Mouse (Mus musculus): ENCODE measurements around the gene Cobl.

- TF ChIP-seq ZC3H11A (IDR thresholded peaks at IDR 0.05; ENCODE audit: borderline replicate concordance, low read depth, low read length) (no peak), CHD2 (IDR thresholded peaks at IDR 0.05; ENCODE audit: low read depth, low read length) (no peak), ZNF384 (IDR thresholded peaks at IDR 0.05; ENCODE audit: low read depth, low read length) (no peak)
Observed at GRCm38 (mm10) chr11:12435905-12436304, 28.9 kb downstream of the Cobl start.
